Mouse (Mus musculus): ENCODE data around the gene Tob2. TPM values are rescaled to one million over a fixed set of nuclear protein-coding genes. Genes with fewer than 3 reads are reported as not detected.

The Tob2 gene
- polyA plus RNA-seq (2016; fragmentation: Nextera tagmentation; extraction: Ambion mirVana) = 22.6 and 25.0 TPM in 2 replicates

DNA sequence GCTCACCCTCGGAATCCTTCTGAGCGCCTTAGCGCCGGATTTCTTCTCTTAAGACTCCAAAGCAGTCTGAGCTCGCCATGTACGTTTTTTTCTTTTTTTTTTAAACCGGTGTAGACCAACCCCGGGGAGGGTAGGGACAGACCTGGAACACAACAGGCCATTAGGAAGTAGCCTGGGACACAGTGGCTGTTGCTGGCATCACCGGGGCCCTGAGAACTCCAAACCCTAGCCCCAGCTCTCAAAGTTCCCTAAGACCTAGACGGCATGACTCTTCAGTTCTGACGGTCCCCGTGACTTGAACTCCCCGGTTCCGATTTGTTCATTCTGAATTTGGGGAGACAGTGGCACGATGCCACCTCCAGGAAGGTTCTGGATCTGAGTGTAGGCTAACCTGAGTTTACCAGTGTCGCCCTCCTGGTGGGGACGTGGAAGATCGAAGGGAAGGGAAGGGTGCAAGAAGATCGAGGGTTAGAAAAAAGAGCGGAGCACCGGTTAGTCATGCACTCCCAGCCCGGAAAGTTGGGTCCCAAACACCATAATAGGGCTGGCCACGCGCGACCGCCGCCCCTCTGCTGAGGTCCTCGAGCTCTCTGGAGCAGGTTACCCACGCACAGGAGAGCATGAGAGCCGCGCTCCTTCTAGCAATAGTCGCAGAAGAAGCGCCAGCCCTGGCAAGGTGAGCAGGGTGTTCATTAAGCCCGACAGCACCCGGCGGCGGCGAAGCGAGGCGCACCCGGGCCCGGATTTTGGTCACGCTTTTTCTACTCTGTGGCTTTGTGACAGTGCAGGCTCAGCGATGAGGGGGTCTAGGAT, at the start of gene Tob2:
Tob2 (minus strand) TSS at position 280 of the 813 bp plus-strand sequence.
- H3K9ac ChIP-seq (replicated peaks) = peak within 1 kb of the TSS; percentile 90
- no peak for ATAC-seq (ENCODE audit: insufficient number of reproducible peaks, insufficient read depth, low FRiP score, low TSS enrichment, low read depth)
- peak within 1 kb of the TSS; percentile 97 for H3K4me2 ChIP-seq
- H3K27me3 ChIP-seq = no peaks in the 10 kb centered on the region
- H3K4me1 ChIP-seq (replicated peaks) = peaks cover 9% of the 10 kb centered on the region
- H3K9me3 ChIP-seq = no peaks in the 10 kb centered on the region
- peaks cover 10% of the 10 kb centered on the region for H3K36me3 ChIP-seq
- under 1% methylated on average over 44 of the region's 44 CpGs for WGBS
- peak within 1 kb of the TSS; percentile 87 for H3K4me3 ChIP-seq (replicated peaks)
- H3K27ac ChIP-seq = peak within 1 kb of the TSS; percentile 93

DNA sequence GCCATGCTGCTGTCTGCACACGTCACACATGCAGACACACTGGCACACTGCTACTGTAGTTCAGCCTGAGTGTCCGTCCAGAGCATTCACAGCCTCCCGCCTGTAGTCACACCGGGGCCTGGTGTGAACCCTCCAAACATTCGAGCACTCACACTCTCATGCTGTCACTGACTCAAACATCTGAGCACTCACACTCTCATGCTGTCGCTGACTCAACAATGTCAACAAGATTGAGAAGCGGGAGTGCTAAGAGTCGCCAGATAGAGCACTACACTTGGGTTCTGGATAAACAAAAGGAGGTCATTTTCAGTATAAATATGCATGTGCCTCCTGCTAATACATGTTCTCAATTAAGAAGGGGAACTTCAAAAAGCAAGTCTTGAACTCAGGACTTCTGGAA, 49.4 kb upstream of the Tob2 start:
- ATAC-seq (ENCODE audit: insufficient number of reproducible peaks, insufficient read depth, low FRiP score, low TSS enrichment, low read depth) = no peak
- Histone ChIP-seq H3K9ac (replicated peaks) (no peak overlapping the region), H3K27me3 (no peaks in the 10 kb centered on the region), H3K27ac (no peak overlapping the region), H3K4me1 (replicated peaks) (no peaks in the 10 kb centered on the region), H3K4me2 (no peak overlapping the region), H3K9me3 (no peaks in the 10 kb centered on the region), H3K36me3 (peaks cover 99% of the 10 kb centered on the region), H3K4me3 (replicated peaks) (no peak overlapping the region)
- WGBS = 92% methylated on average over 8 of the region's 8 CpGs

DNA sequence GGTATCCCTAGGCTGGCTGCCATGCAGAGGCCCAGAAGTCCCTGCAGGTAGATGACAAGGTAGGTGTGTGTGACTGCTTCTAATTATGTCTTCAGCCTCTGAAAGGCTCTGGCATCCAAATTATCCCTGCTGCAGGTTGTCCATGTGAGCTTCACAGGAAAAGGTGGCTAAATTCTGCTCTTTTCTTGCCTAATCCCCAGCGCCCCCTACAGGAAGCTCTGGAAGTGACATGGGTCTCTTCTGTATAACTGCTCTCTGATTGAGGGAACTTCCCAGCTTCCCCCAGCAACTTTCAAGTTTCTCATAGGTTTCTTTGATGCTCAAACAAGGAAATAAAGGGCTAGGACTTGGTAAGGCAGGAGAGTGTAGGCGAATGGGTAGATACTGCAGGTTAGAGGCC, 46.3 kb upstream of the Tob2 start:
- Histone ChIP-seq H3K4me1 (replicated peaks) (no peaks in the 10 kb centered on the region), H3K9ac (replicated peaks) (no peak overlapping the region), H3K4me3 (replicated peaks) (no peak overlapping the region), H3K36me3 (peaks cover 99% of the 10 kb centered on the region), H3K27me3 (no peaks in the 10 kb centered on the region), H3K27ac (no peak overlapping the region), H3K4me2 (no peak overlapping the region), H3K9me3 (no peaks in the 10 kb centered on the region)
- WGBS = 36% methylated on average over 2 of the region's 2 CpGs
- ATAC-seq (ENCODE audit: insufficient number of reproducible peaks, insufficient read depth, low FRiP score, low TSS enrichment, low read depth) = no peak

DNA sequence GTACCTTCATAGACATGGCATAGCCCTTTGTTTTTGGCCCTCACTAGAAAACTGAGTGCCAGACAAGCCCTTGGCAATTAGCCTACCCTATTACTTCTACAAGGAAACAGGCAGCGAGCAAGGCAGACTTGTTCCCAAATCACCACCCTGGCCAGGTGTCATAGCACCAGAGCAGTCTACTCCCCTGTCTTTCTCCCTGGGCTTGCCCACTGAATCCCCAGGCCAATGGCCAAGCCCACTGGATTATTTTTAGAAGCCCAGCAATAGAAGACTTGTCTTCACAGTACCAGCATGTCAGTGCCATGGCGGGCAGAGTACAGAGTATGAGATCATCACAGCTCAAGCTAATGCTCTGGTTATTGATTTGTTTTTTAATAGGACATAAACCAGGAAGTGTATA, 40.2 kb upstream of the Tob2 start:
- H3K27me3 ChIP-seq = no peaks in the 10 kb centered on the region
- peaks cover 88% of the 10 kb centered on the region for H3K36me3 ChIP-seq
- no peaks in the 10 kb centered on the region for H3K9me3 ChIP-seq
- WGBS = 90% methylated on average over 2 of the region's 2 CpGs
- no peak overlapping the region for H3K9ac ChIP-seq (replicated peaks)
- no peak for ATAC-seq (ENCODE audit: insufficient number of reproducible peaks, insufficient read depth, low FRiP score, low TSS enrichment, low read depth)
- H3K4me1 ChIP-seq (replicated peaks) = no peaks in the 10 kb centered on the region
- H3K4me3 ChIP-seq (replicated peaks) = no peak overlapping the region
- no peak overlapping the region for H3K4me2 ChIP-seq
- H3K27ac ChIP-seq = no peak overlapping the region

DNA sequence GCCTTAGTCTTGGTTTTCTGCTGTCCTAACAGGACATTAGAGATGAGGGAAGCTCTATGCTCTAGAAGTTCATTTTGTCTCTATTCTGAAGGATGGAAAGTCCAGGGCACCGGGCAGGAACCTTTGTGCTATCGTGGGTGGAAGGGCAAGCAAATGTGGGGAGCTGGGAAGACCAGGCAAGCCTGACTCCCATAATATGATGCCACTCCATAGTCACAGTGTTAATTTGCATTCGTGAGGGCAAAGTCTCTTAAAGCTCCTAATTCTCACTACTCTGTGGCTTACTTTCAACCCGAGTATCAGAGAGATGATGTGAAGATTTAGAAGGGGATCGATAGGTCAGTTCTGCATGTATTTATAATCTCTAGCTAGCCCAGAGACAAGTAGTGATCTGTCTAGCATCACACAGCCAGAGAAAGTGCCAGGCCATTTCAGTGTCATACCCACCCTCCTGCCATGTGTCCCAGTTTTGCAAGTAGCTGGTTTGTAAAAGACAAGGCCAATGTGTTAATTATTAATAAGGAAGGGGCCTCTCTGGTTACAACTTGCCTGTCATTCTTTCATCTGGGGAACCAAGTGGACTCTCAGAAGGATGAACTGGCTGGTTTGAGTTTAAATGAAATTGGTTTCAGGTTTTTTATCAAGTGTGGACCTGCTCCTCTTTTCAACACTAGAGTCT, 39.1 kb upstream of the Tob2 start:
- Histone ChIP-seq H3K4me1 (replicated peaks) (no peaks in the 10 kb centered on the region), H3K36me3 (peaks cover 84% of the 10 kb centered on the region), H3K9me3 (no peaks in the 10 kb centered on the region), H3K4me3 (replicated peaks) (no peak overlapping the region), H3K9ac (replicated peaks) (no peak overlapping the region), H3K4me2 (no peak overlapping the region), H3K27ac (no peak overlapping the region), H3K27me3 (no peaks in the 10 kb centered on the region)
- no peak for ATAC-seq (ENCODE audit: insufficient number of reproducible peaks, insufficient read depth, low FRiP score, low TSS enrichment, low read depth)
- WGBS = 92% methylated on average over 5 of the region's 5 CpGs

DNA sequence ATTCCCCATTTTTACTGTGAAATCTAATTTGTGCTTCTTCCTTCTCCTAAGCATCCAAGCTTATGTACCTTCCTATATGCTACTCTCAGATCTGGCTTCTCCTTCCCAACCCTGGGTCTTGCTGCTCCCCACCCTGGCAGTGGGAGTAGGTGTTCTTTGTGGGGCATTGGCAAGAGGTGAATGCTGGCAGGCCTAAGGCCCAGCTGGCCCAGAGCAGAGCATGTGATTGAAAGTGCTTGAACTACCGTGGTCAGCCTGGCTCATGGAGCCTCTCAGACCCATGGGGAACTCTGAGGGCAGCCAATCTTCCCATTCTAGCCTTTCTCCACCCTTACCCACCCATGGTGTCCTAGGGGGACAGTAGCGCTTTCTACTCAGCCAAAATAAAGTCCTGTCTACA, 37.8 kb upstream of the Tob2 start:
- peaks cover 83% of the 10 kb centered on the region for H3K36me3 ChIP-seq
- no peak overlapping the region for H3K4me3 ChIP-seq (replicated peaks)
- no peak overlapping the region for H3K4me2 ChIP-seq
- no peaks in the 10 kb centered on the region for H3K27me3 ChIP-seq
- no peak overlapping the region for H3K9ac ChIP-seq (replicated peaks)
- no peaks in the 10 kb centered on the region for H3K4me1 ChIP-seq (replicated peaks)
- no peak overlapping the region for H3K27ac ChIP-seq
- no peaks in the 10 kb centered on the region for H3K9me3 ChIP-seq
- 81% methylated on average over 2 of the region's 2 CpGs for WGBS
- ATAC-seq (ENCODE audit: insufficient number of reproducible peaks, insufficient read depth, low FRiP score, low TSS enrichment, low read depth) = no peak

DNA sequence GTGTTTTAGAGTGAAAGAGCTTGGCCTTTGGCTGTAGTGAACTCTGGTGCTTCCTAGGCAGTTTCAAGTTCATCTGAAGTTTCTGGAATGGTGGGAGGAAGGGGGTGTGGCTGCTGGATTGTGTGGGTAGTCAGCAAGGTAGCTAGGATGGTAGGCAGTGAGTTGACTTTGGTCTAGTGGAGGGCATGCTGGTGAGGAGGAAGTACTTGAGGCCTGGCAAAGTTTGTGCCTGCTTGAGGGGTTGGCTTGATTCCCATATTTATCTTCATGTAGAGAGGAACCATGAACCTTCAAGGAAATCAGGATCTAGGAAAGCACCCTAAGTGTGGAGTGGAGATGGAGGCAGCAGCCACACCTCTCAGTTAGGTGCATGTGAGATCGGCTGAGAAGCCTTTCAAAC, 35.4 kb upstream of the Tob2 start:
- no peak overlapping the region for H3K27ac ChIP-seq
- H3K9me3 ChIP-seq = no peaks in the 10 kb centered on the region
- H3K4me2 ChIP-seq = no peak overlapping the region
- ATAC-seq (ENCODE audit: insufficient number of reproducible peaks, insufficient read depth, low FRiP score, low TSS enrichment, low read depth) = no peak
- no peak overlapping the region for H3K4me3 ChIP-seq (replicated peaks)
- no peak overlapping the region for H3K9ac ChIP-seq (replicated peaks)
- WGBS = 87% methylated on average over 1 of the region's 1 CpGs
- H3K27me3 ChIP-seq = no peaks in the 10 kb centered on the region
- H3K4me1 ChIP-seq (replicated peaks) = no peaks in the 10 kb centered on the region
- H3K36me3 ChIP-seq = peaks cover 87% of the 10 kb centered on the region

DNA sequence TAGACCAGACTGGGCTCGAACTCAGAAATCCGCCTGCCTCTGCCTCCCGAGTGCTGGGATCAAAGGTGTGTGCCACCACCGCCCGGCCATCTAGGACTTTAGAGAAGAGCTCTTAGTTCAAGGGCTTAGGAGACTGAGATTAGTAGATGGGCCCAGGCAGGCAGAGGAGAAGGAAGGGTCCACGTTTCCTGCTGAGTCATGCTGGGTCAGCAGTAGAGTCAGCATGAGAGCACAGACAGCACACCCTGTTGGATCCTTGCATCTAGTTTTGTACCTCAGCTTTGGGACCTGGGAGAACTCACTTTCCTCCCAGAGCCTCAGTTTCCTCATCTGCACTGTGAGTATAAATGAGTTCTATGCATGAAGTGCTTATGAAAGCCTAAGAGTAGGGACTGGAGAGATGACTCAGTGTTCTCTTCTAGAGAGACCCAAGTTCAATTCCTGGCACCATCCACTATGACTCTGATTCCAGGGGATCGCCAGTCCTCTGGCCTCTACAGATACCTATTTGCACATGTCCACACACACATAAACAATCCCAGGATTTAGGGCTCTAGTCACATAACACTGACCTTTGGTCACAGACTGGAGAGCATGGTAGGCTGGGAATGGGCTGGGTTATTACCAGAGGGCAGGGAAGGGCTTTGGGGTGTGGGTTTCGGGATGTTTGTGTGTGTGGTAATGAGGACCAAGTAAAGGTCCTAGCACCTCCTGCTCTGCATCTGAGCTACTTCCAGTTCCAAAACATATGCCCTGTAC, 33.4 kb upstream of the Tob2 start:
- H3K9ac ChIP-seq (replicated peaks) = no peak overlapping the region
- H3K27me3 ChIP-seq = no peaks in the 10 kb centered on the region
- H3K27ac ChIP-seq = no peak overlapping the region
- H3K9me3 ChIP-seq = no peaks in the 10 kb centered on the region
- 93% methylated on average over 8 of the region's 8 CpGs for WGBS
- ATAC-seq (ENCODE audit: insufficient number of reproducible peaks, insufficient read depth, low FRiP score, low TSS enrichment, low read depth) = no peak
- H3K36me3 ChIP-seq = peaks cover 79% of the 10 kb centered on the region
- H3K4me2 ChIP-seq = no peak overlapping the region
- H3K4me1 ChIP-seq (replicated peaks) = no peaks in the 10 kb centered on the region
- H3K4me3 ChIP-seq (replicated peaks) = no peak overlapping the region

DNA sequence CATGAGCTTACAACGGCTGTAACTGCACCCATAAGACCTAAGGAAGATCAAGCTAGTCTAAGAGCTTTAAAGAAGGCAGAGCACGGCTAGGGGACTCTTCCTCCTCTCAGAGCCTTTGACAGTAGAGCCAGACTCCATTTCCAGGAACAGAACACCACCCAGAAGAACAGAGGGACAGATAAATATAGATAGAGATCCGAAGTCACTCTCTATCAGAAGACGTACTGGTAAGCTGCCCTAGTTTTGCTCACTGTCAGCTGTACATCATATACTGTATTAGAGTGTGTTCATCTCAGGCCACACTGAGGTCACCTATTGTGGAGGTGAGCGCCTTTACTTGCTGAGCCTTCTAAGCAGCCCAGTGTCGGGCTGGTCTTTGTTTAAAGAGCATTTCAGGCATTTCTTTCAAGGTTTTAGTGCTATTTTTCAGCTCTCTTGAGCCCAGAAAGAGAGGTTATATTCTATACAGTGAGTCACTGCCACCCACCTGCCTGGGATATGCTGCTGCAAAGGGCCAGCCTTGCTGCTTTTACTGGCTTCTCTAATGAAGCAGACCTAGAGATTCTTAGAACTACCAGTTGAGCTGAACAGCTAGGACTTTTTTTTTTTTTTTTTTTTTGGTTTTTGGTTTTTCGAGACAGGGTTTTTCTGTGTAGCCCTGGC, 32.7 kb upstream of the Tob2 start:
- Histone ChIP-seq H3K4me1 (replicated peaks) (no peaks in the 10 kb centered on the region), H3K9ac (replicated peaks) (no peak overlapping the region), H3K4me2 (no peak overlapping the region), H3K27ac (no peak overlapping the region), H3K36me3 (peaks cover 78% of the 10 kb centered on the region), H3K27me3 (no peaks in the 10 kb centered on the region), H3K9me3 (no peaks in the 10 kb centered on the region), H3K4me3 (replicated peaks) (no peak overlapping the region)
- 91% methylated on average over 7 of the region's 7 CpGs for WGBS
- no peak for ATAC-seq (ENCODE audit: insufficient number of reproducible peaks, insufficient read depth, low FRiP score, low TSS enrichment, low read depth)

DNA sequence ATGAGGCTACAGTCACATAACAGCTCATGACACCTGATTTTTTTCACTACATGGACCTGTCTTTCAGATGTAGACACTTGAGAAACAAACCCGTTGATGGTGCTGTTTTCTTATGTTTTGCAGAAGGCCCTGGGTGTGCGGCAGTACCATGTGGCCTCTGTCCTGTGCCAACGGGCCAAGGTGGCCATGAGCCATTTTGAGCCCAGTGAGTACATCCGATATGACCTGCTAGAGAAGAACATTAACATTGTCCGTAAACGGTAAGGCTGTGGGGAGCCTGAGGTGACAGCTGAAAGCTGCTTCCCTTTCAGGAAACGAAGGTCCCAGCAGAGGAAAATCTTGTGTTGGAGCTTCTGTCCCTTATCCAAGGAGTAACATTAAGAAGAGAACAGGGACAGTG, 30.6 kb upstream of the Tob2 start:
- no peak for ATAC-seq (ENCODE audit: insufficient number of reproducible peaks, insufficient read depth, low FRiP score, low TSS enrichment, low read depth)
- Histone ChIP-seq H3K9me3 (no peaks in the 10 kb centered on the region), H3K36me3 (peaks cover 63% of the 10 kb centered on the region), H3K27me3 (no peaks in the 10 kb centered on the region), H3K4me3 (replicated peaks) (no peak overlapping the region), H3K4me1 (replicated peaks) (no peaks in the 10 kb centered on the region), H3K4me2 (no peak overlapping the region), H3K27ac (no peak overlapping the region), H3K9ac (replicated peaks) (no peak overlapping the region)
- 93% methylated on average over 7 of the region's 7 CpGs for WGBS
